Mouse (Mus musculus) limb, embryonic 14.5 days (tissue): ENCODE measurements at regions not wholly inside any gene's neighbourhood (a gene's known extent, or its start where the extent isn't known, plus 50 kb on each side); places are given as distances from the start of the nearest gene placed in this dataset.

Experiments used
- ATAC-seq: fragments of 200-750 bp; cut with Nextera tagmentation; 2 replicates; pipeline ENCODE4 v1.8.0; 2017; ENCODE audit warnings: low read depth, moderate number of reproducible peaks, moderate TSS enrichment; ENCODE audit not compliant: low FRiP score
- DNase-seq: peaks from one replicate; pipeline ENCODE4 v3.0.0-alpha.2; 2015; ENCODE audit warnings: low spot score
- H3K27ac ChIP-seq: fragments of 300-500 bp; sonication (generic); replicated peaks from 2 replicates; pipeline ENCODE4 v1.5.1; 2014; ENCODE audit warnings: low read depth, mild to moderate bottlenecking, low read length, moderate library complexity, mixed read lengths
- H3K27me3 ChIP-seq: fragments of 300-500 bp; sonication (generic); 2 replicates; pipeline ENCODE4 v1.6.1; 2014; ENCODE audit warnings: low read length, mixed read lengths; ENCODE audit not compliant: control insufficient read depth, insufficient read depth
- H3K36me3 ChIP-seq: fragments of 300-500 bp; sonication (generic); 2 replicates; pipeline ENCODE4 v1.6.1; 2014; ENCODE audit warnings: mild to moderate bottlenecking, low read length, moderate library complexity, mixed read lengths; ENCODE audit not compliant: control insufficient read depth, insufficient read depth
- H3K4me1 ChIP-seq: fragments of 300-500 bp; sonication (generic); 2 replicates; pipeline ENCODE4 v1.6.1; 2014; ENCODE audit warnings: antibody characterized with exemption, low read length, mixed read lengths; ENCODE audit not compliant: control insufficient read depth, insufficient read depth
- H3K4me2 ChIP-seq: fragments of 300-500 bp; sonication (generic); replicated peaks from 2 replicates; pipeline ENCODE4 v1.6.1; 2014; ENCODE audit warnings: low read depth, mild to moderate bottlenecking, low read length, moderate library complexity; ENCODE audit not compliant: severe bottlenecking
- H3K4me3 ChIP-seq: fragments of 300-500 bp; sonication (generic); replicated peaks from 2 replicates; pipeline ENCODE4 v1.5.1; 2014; ENCODE audit warnings: low read length
- H3K9ac ChIP-seq: fragments of 300-500 bp; sonication (generic); 2 replicates; pipeline ENCODE4 v1.6.1; 2014; ENCODE audit warnings: mild to moderate bottlenecking, low read depth, low read length, moderate library complexity; ENCODE audit not compliant: severe bottlenecking
- H3K9me3 ChIP-seq: fragments of 300-500 bp; sonication (generic); 2 replicates; pipeline ENCODE4 v1.6.1; 2016; ENCODE audit warnings: low read length; ENCODE audit not compliant: control insufficient read depth
- POLR2A ChIP-seq: fragments of 200-500 bp; IDR thresholded peaks from 2 replicates; pipeline ENCODE4 v1.8.0; 2012; ENCODE audit warnings: inconsistent platforms, mild to moderate bottlenecking, moderate library complexity, borderline replicate concordance; ENCODE audit not compliant: insufficient read depth, insufficient read length; ENCODE audit errors: extremely low read depth
- WGBS: fragments of 180-500 bp; shearing (Covaris S2); extraction: QIAGEN DNeasy Blood & Tissue Kit; methylation state at CpG from one replicate; pipeline ENCODE4 v1.1.7; 2014; 5-methylcytosine and 5-hydroxymethylcytosine counted together

GRCm38 (mm10) chr4:5335030-5335429, 541.9 kb upstream of the Impad1 start:
- no peak for DNase-seq
- H3K27me3 ChIP-seq = no peaks in the 10 kb centered on the region
- H3K36me3 ChIP-seq = no peaks in the 10 kb centered on the region
- no peaks in the 10 kb centered on the region for H3K4me1 ChIP-seq
- WGBS = 90% methylated on average over 2 of the region's 2 CpGs
- no peaks in the 10 kb centered on the region for H3K9me3 ChIP-seq
- H3K27ac ChIP-seq = no peak overlapping the region
- no peak overlapping the region for H3K9ac ChIP-seq
- H3K4me3 ChIP-seq = no peak overlapping the region
- TF ChIP-seq POLR2A = no peak
- ATAC-seq = no peak
- no peak overlapping the region for H3K4me2 ChIP-seq

GRCm38 (mm10) chr4:5328497-5329194, 535.5 kb upstream of the Impad1 start:
- Histone ChIP-seq H3K27me3 (no peaks in the 10 kb centered on the region), H3K9me3 (no peaks in the 10 kb centered on the region), H3K36me3 (no peaks in the 10 kb centered on the region), H3K9ac (no peak overlapping the region), H3K4me2 (no peak overlapping the region), H3K4me3 (no peak overlapping the region), H3K27ac (no peak overlapping the region), H3K4me1 (no peaks in the 10 kb centered on the region)
- no peak for ATAC-seq
- DNase-seq = no peak
- WGBS = 68% methylated on average over 5 of the region's 5 CpGs
- no peak for TF ChIP-seq POLR2A

- Histone ChIP-seq H3K36me3 (no peaks in the 10 kb centered on the region), H3K27ac (no peak overlapping the region), H3K27me3 (no peaks in the 10 kb centered on the region), H3K4me2 (no peak overlapping the region), H3K9ac (no peak overlapping the region), H3K4me1 (no peaks in the 10 kb centered on the region), H3K9me3 (no peaks in the 10 kb centered on the region), H3K4me3 (no peak overlapping the region)
- ATAC-seq (no peak), DNase-seq (no peak)
- TF ChIP-seq POLR2A = no peak
- WGBS = 59% methylated on average over 2 of the region's 2 CpGs
Measured at GRCm38 (mm10) chr4:5327171-5327661, 534.1 kb upstream of the Impad1 start.

GRCm38 (mm10) chr4:5301461-5301860, 508.3 kb upstream of the Impad1 start:
- no peak for ATAC-seq

GRCm38 (mm10) chr4:5301017-5301416, 507.9 kb upstream of the Impad1 start:
- no peaks in the 10 kb centered on the region for H3K9me3 ChIP-seq
- no peaks in the 10 kb centered on the region for H3K27me3 ChIP-seq
- no peaks in the 10 kb centered on the region for H3K36me3 ChIP-seq
- H3K4me2 ChIP-seq = no peak overlapping the region
- H3K4me1 ChIP-seq = no peaks in the 10 kb centered on the region
- DNase-seq (no peak), ATAC-seq (no peak)
- no peak for TF ChIP-seq POLR2A
- H3K9ac ChIP-seq = no peak overlapping the region
- no peak overlapping the region for H3K4me3 ChIP-seq
- no peak overlapping the region for H3K27ac ChIP-seq
- WGBS = 98% methylated on average over 1 of the region's 1 CpGs

More at GRCm38 (mm10) chr4:5301461-5301860, 508.3 kb upstream of the Impad1 start:
- Histone ChIP-seq H3K4me1 (no peaks in the 10 kb centered on the region), H3K27me3 (no peaks in the 10 kb centered on the region), H3K4me3 (no peak overlapping the region), H3K9ac (no peak overlapping the region), H3K9me3 (no peaks in the 10 kb centered on the region), H3K27ac (no peak overlapping the region), H3K36me3 (no peaks in the 10 kb centered on the region), H3K4me2 (no peak overlapping the region)
- WGBS = 83% methylated on average over 3 of the region's 3 CpGs
- no peak for DNase-seq
- no peak for TF ChIP-seq POLR2A

GRCm38 (mm10) chr4:5299208-5299607, 506.1 kb upstream of the Impad1 start:
- DNase-seq (no peak), ATAC-seq (no peak)
- H3K4me3 ChIP-seq = no peak overlapping the region
- no peak for TF ChIP-seq POLR2A
- WGBS = 78% methylated on average over 2 of the region's 2 CpGs
- H3K4me1 ChIP-seq = no peaks in the 10 kb centered on the region
- no peaks in the 10 kb centered on the region for H3K36me3 ChIP-seq
- H3K27me3 ChIP-seq = no peaks in the 10 kb centered on the region
- no peak overlapping the region for H3K9ac ChIP-seq
- H3K27ac ChIP-seq = no peak overlapping the region
- no peaks in the 10 kb centered on the region for H3K9me3 ChIP-seq
- H3K4me2 ChIP-seq = no peak overlapping the region
